Mouse (Mus musculus) midbrain, embryonic 11.5 days (tissue): ENCODE data around the gene Cab39. TPM values are rescaled to one million over a fixed set of nuclear protein-coding genes. Genes with fewer than 3 reads are reported as not detected.

Experiments
- ATAC-seq: fragments of 200-750 bp; cut with Nextera tagmentation; 2 replicates; pipeline ENCODE4 v1.8.0; 2017; ENCODE audit warnings: moderate TSS enrichment, moderate library complexity; ENCODE audit not compliant: low FRiP score
- DNase-seq: peaks from one replicate; pipeline ENCODE4 v3.0.0; 2015; ENCODE audit warnings: low spot score; ENCODE audit errors: missing footprints
- H3K27ac ChIP-seq: fragments of 300-500 bp; sonication (generic); 2 replicates; pipeline ENCODE4 v1.5.1; 2014; ENCODE audit warnings: low read depth, low read length
- H3K27me3 ChIP-seq: fragments of 300-500 bp; sonication (generic); 2 replicates; pipeline ENCODE4 v1.6.1; 2014; ENCODE audit warnings: mild to moderate bottlenecking, low read length, moderate library complexity, mixed read lengths; ENCODE audit not compliant: control insufficient read depth, insufficient read depth
- H3K36me3 ChIP-seq: fragments of 300-500 bp; sonication (generic); 2 replicates; pipeline ENCODE4 v1.6.1; 2014; ENCODE audit warnings: mild to moderate bottlenecking, low read length, moderate library complexity, mixed read lengths; ENCODE audit not compliant: control insufficient read depth, insufficient read depth
- H3K4me1 ChIP-seq: fragments of 300-500 bp; sonication (generic); 2 replicates; pipeline ENCODE4 v1.6.1; 2014; ENCODE audit warnings: low read length; ENCODE audit not compliant: control insufficient read depth, insufficient read depth
- H3K4me2 ChIP-seq: fragments of 300-500 bp; sonication (generic); 2 replicates; pipeline ENCODE4 v1.6.1; 2014; ENCODE audit warnings: mild to moderate bottlenecking, moderate library complexity
- H3K4me3 ChIP-seq: fragments of 300-500 bp; sonication (generic); 2 replicates; pipeline ENCODE4 v1.5.1; 2014; ENCODE audit warnings: low read depth, low read length
- H3K9ac ChIP-seq: fragments of 300-500 bp; sonication (generic); 2 replicates; pipeline ENCODE4 v1.6.1; 2014; ENCODE audit warnings: low read length
- H3K9me3 ChIP-seq: fragments of 300-500 bp; sonication (generic); 2 replicates; pipeline ENCODE4 v1.6.1; 2016; ENCODE audit warnings: low read length; ENCODE audit not compliant: control insufficient read depth
- WGBS: fragments of 180-500 bp; shearing (Covaris S2); extraction: QIAGEN DNeasy Blood & Tissue Kit; methylation state at CpG from one replicate; pipeline ENCODE4 v1.1.7; 2014; 5-methylcytosine and 5-hydroxymethylcytosine counted together
- polyA plus RNA-seq: library from polyadenylated mRNA; unstranded; fragments of >200 nt; fragmentation: Nextera tagmentation; extraction: Ambion mirVana; gene quantifications from 2 replicates; pipeline ENCODE4 v1.2.1, GENCODE M21; 2014

Gene Cab39
- polyA plus RNA-seq = 68.0 and 69.0 TPM in 2 replicates

GRCm38 (mm10) chr1:85793208-85794105, at the start of gene Cab39:
TSS of gene Cab39 (plus strand) at chr1:85793441.
- peak within 1 kb of the TSS; percentile 98 for H3K4me3 ChIP-seq
- ATAC-seq (peak; percentile 95), DNase-seq (peak; percentile 99)
- peak within 1 kb of the TSS; percentile 98 for H3K9ac ChIP-seq
- H3K4me2 ChIP-seq = peak within 1 kb of the TSS; percentile 79
- peak within 1 kb of the TSS; percentile 95 for H3K27ac ChIP-seq
- peaks cover 3% of the 10 kb centered on the region for H3K4me1 ChIP-seq
- H3K36me3 ChIP-seq = no peaks in the 10 kb centered on the region
- H3K27me3 ChIP-seq = no peaks in the 10 kb centered on the region
- WGBS = under 1% methylated on average over 91 of the region's 118 CpGs
- H3K9me3 ChIP-seq = no peaks in the 10 kb centered on the region

- DNase-seq (no peak), ATAC-seq (no peak)
- Histone ChIP-seq H3K4me1 (peaks cover 6% of the 10 kb centered on the region; the same call in 1 of the 2 replicates), H3K4me2 (no peak overlapping the region), H3K4me3 (no peak overlapping the region), H3K9me3 (no peaks in the 10 kb centered on the region), H3K9ac (no peak overlapping the region), H3K27me3 (no peaks in the 10 kb centered on the region; the same call in 1 of the 2 replicates), H3K36me3 (no peaks in the 10 kb centered on the region), H3K27ac (no peak overlapping the region)
- 91% methylated on average over 3 of the region's 3 CpGs for WGBS
Observed at GRCm38 (mm10) chr1:85744539-85744938, 48.7 kb upstream of the Cab39 start.

GRCm38 (mm10) chr1:85746511-85746910, 46.7 kb upstream of the Cab39 start:
- Histone ChIP-seq H3K9me3 (no peaks in the 10 kb centered on the region), H3K4me1 (peaks cover 12% of the 10 kb centered on the region; the same call in 1 of the 2 replicates), H3K4me2 (no peak overlapping the region), H3K9ac (no peak overlapping the region), H3K27me3 (no peaks in the 10 kb centered on the region; the same call in 1 of the 2 replicates), H3K36me3 (no peaks in the 10 kb centered on the region), H3K27ac (no peak overlapping the region), H3K4me3 (no peak overlapping the region)
- ATAC-seq (no peak), DNase-seq (no peak)
- 90% methylated on average over 5 of the region's 5 CpGs for WGBS

GRCm38 (mm10) chr1:85749829-85750228, 43.4 kb upstream of the Cab39 start:
- Histone ChIP-seq H3K27me3 (no peaks in the 10 kb centered on the region), H3K36me3 (no peaks in the 10 kb centered on the region), H3K4me1 (peaks cover 8% of the 10 kb centered on the region; the same call in 1 of the 2 replicates), H3K9me3 (no peaks in the 10 kb centered on the region), H3K9ac (no peak overlapping the region), H3K4me2 (no peak overlapping the region), H3K27ac (no peak overlapping the region), H3K4me3 (no peak overlapping the region)
- WGBS = 85% methylated on average over 2 of the region's 2 CpGs
- ATAC-seq = no peak
- no peak for DNase-seq

- Histone ChIP-seq H3K36me3 (no peaks in the 10 kb centered on the region), H3K4me2 (no peak overlapping the region), H3K9ac (no peak overlapping the region), H3K27ac (no peak overlapping the region), H3K27me3 (no peaks in the 10 kb centered on the region), H3K4me3 (no peak overlapping the region), H3K9me3 (no peaks in the 10 kb centered on the region), H3K4me1 (peaks cover 8% of the 10 kb centered on the region; the same call in 1 of the 2 replicates)
- 83% methylated on average over 4 of the region's 4 CpGs for WGBS
- DNase-seq (peak; percentile 44), ATAC-seq (peak; percentile 14; the same call in 1 of the 2 replicates)
Observed at GRCm38 (mm10) chr1:85750650-85751049, 42.6 kb upstream of the Cab39 start.

GRCm38 (mm10) chr1:85751494-85751893, 41.7 kb upstream of the Cab39 start:
- Histone ChIP-seq H3K4me3 (no peak overlapping the region), H3K4me1 (peaks cover 8% of the 10 kb centered on the region; the same call in 1 of the 2 replicates), H3K27me3 (no peaks in the 10 kb centered on the region), H3K4me2 (no peak overlapping the region), H3K9ac (peak overlapping the region; percentile 22), H3K36me3 (no peaks in the 10 kb centered on the region), H3K9me3 (no peaks in the 10 kb centered on the region), H3K27ac (no peak overlapping the region)
- DNase-seq = peak; percentile 89
- ATAC-seq = peak; percentile 73
- 48% methylated on average over 6 of the region's 6 CpGs for WGBS

GRCm38 (mm10) chr1:85751932-85752680, 41.1 kb upstream of the Cab39 start:
- peak; percentile 14; the same call in 1 of the 2 replicates for ATAC-seq

GRCm38 (mm10) chr1:85757531-85758230, 35.6 kb upstream of the Cab39 start:
- DNase-seq (no peak), ATAC-seq (no peak)
- no peak overlapping the region for H3K9ac ChIP-seq
- H3K4me1 ChIP-seq = 0 out of 2 replicates have a peak, but pooled peaks cover 2% of the 10 kb centered on the region
- WGBS = 86% methylated on average over 6 of the region's 6 CpGs
- H3K9me3 ChIP-seq = no peaks in the 10 kb centered on the region
- H3K27me3 ChIP-seq = no peaks in the 10 kb centered on the region
- H3K4me2 ChIP-seq = no peak overlapping the region
- no peak overlapping the region for H3K4me3 ChIP-seq
- H3K27ac ChIP-seq = no peak overlapping the region
- H3K36me3 ChIP-seq = no peaks in the 10 kb centered on the region

More at GRCm38 (mm10) chr1:85751932-85752680, 41.1 kb upstream of the Cab39 start:
- no peak overlapping the region for H3K27ac ChIP-seq
- no peak overlapping the region for H3K4me3 ChIP-seq
- peak overlapping the region; percentile 22; the same call in 1 of the 2 replicates for H3K9ac ChIP-seq
- WGBS = 84% methylated on average over 11 of the region's 11 CpGs
- H3K27me3 ChIP-seq = no peaks in the 10 kb centered on the region
- peak; percentile 78 for DNase-seq
- no peaks in the 10 kb centered on the region for H3K36me3 ChIP-seq
- H3K9me3 ChIP-seq = no peaks in the 10 kb centered on the region
- H3K4me2 ChIP-seq = no peak overlapping the region
- H3K4me1 ChIP-seq = peaks cover 8% of the 10 kb centered on the region; the same call in 1 of the 2 replicates
